Mouse (Mus musculus) common myeloid progenitor, adult 5-6 weeks (primary cell): ENCODE data around the gene Sema3e. TPM values are rescaled to one million over a fixed set of nuclear protein-coding genes. Genes with fewer than 3 reads are reported as not detected.

Experiments used
- ATAC-seq: replicated peaks from 2 replicates; pipeline ENCODE4 v1.8.0; 2016; ENCODE audit warnings: low read depth, mild to moderate bottlenecking, moderate TSS enrichment, inconsistent platforms; ENCODE audit not compliant: poor library complexity, severe bottlenecking
- total RNA-seq: library from RNA; stranded (forward); fragments of 200-1000, 187-1606 nt; gene quantifications from 2 replicates; pipeline ENCODE4 v1.2.3, GENCODE M21; 2017

Gene Sema3e
- total RNA-seq, 1 experiment from 2014 or later: not detected

DNA sequence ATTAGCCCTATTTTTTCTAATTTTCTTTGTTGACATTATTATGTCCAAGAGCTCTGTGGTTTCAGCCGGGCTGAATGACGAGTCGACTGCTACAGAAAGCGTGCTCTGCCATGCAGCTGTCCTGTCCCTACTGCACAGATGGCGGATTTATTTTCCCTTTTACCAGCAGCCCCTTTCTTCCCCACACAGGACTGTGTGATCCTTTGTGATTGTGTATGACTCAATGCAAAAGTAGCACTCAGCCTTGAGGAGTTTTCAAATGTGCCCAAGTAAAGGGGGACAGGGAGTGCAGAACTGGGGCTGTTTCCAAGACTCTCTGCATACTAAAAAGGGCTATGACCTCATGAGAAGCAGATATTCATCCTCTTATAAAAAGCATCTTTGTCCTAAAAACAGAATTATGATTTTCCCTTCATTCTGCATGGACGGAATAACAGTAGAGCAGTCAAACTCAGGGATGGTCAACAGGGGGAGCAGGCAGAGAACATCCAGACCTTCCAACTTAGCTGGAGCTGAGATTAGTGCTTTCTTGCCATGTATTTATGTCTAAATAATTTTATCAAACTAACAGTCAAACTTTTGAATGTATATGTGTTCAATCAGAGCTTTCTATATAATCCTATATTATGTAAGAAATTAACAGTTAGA, 170.2 kb downstream of the Sema3e start:
- ATAC-seq: no peak

DNA sequence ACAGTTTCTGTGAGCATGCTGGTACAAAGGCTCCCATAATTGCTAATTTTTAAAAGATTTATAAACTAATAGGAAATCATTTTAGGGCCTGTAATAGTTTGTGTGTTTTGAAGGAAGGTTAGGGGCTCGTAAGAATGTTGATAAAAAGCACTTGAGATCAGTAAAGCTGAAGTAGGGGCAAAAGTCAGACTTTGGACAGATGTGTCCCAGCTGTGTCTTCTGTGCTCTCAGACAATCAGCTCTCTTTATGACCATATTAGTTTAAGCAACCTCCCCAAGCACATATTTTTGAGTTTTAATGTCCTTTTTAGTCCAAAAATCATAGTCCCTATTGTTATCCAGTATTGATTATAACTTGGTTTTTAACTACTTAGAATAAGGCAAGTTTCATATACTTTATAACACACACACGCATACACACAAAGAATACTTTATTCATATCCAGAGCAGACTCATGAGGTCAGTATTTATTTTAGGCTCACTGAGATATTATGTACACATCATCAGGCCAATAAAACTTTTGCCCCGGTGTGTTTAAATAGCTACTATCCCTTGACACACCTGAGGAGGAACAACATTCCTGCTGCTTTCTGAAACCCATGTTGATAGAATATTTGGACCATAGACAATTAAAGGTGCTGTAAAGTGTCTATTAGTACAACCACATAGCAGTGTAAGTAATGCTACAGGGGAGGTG, 173.4 kb downstream of the Sema3e start:
- ATAC-seq: no peak

DNA sequence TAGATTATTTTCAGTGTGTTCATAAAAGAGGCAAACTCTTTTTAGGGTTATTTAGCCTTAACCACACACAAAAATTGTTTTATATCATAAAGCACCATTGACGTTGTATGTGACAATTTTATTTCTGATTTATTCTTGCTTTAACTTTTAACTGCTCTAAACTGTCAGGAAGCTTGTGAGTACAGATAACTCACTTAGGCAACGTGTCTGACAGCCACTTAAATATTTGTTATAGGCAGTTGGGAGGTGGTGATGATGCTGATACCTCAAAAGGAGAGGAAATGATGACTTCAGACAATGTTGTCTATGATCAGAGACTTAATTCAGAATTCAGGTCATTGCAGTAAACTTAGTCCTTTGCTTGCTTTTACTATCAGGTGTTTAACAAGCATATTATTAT, 181.7 kb downstream of the Sema3e start:
- ATAC-seq: no peak

DNA sequence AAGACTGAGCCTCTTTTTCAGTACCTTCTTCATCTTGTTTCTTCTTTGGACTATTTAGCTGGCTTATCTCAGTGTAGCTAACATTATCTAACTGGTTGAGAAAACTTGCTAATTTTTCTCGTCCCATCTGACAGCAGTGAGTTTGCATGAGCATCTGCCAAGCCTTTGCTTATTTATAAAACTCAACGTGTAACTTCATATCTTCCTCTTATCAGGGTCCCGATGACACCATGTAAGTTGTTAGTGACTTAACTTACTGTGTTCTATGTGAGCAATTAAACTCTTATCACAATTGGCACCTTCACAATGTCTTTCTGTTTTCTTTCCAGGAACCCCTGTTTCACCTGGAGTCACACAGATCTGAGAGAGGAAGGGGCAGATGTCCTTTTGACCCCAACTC, 184.9 kb downstream of the Sema3e start:
- ATAC-seq: no peak

DNA sequence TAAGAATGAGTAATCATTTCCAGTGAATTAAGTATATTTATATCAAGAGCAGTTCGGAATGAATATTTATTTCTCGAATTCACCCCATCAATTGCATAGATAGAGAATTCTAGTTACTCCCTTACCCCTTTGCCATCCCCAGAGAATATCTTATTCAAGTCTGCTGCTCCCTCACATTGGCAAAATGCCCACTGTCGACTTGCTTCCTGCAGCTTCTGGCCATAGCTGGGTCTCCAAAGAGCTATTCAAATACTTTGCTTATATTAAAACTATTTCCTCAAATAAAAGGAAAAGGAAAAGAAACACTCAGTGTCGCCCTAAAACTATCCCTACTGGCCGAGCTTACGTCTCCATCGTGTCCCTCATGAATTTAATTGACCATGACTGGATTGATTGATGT, 191.1 kb downstream of the Sema3e start:
- ATAC-seq: no peak

DNA sequence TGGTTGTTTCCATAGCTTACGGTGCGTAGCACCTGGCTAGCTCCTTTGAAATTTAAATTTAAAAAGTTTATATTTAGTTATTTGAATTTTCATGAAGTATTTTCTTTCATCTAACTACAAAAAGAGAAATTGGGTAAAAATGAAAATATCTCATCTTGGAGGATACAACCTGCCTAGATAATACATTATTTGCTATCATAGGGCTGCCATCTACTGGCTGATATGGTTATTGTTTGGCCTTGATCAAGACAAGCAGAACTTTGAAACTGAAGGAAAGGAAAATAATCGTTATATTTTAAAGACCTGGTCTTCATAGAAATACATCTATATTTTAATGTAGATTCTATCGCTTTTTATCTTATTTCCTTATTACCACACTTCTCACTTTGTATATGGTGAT, 193.6 kb downstream of the Sema3e start:
- ATAC-seq: no peak

DNA sequence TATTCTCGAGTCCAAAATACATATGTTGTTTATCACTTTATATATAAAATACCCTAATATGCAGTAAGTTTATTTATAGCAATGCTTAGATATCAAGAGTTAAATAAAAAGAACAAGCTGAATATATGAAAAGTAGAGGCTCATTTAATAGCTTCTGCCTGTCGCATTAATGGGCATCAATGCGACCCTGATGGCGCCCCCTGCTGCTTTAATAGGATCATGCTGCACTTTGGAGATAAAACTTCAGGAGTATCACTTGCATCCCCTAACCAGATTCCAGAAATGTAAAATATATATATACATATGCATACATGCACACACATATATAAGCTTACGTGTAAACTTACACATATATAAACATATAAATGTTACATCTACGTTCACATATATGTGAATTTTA, 199.4 kb downstream of the Sema3e start:
- no peak for ATAC-seq

DNA sequence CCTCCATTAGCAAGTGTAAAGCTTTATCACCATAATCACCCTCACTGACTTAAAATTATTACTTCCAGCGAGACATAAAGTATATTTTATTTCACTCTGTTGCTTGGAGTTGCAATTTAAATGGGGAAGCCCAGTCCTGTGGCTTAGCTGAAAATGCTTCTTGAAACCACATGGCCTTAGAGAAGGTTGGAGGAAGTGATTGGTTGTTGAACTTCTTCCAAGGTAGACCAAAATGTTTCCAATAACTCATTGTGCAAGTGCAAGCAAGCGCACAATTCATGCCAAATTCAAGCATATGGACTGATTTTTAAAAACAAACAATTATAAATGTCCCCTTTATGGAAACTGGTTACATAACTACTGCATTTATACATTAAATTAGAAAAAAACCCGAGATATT, 206.0 kb downstream of the Sema3e start:
- no peak for ATAC-seq

DNA sequence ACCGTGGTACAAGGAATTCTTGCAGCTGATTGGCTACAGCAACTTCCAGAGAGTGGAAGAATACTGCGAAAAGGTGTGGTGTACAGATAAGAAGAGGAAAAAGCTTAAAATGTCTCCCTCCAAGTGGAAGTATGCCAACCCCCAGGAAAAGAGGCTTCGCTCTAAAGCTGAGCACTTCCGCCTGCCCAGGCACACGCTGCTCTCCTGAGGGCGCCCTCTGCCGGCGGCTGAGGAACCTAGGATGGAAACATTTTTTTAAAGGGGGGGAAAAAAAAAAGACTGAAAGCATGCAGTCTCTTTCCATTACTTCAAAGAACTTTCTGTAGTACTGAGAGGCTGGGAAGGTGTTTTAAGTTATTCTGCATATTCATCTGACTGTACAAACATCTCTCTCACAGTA, 227.5 kb downstream of the Sema3e start:
- peak; percentile 68 for ATAC-seq

DNA sequence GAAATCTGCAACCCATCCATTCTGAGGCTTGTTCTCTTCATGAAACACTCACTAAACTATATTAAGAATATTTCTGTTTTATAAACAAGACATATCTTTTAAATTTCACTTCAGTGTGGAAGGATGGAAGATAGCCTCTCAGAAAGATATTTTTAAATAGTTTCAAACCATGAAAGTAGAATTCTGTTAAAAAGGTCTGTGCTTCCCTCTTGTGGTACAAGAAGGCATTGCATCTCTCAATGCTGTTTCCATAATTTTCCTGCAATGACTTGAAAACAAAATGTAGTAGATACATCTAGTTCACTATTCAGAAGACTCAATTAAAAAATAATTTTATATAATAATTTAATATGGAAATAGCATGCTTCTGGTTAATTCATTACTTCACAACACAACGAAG, 228.3 kb downstream of the Sema3e start:
- peak; percentile 66 for ATAC-seq

DNA sequence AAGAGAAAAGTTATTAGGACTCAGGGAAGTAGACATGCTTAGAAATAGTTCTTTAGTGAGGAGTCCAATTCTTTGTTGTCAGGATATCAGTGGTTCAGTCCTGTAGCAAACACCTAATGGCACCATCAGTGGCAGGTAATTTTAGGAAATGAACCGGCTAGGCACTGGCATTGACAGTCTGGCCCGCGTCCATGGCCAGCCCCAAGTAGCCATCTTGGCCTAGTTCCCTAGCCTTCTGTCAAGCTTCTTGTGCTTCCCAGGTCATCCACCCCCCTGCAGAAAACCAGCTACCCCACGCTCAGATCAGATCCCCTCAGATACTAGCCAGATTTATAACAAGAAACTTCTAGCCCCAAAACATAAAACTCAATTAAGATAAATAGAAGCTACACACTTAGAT, 235.1 kb downstream of the Sema3e start:
- no peak for ATAC-seq

DNA sequence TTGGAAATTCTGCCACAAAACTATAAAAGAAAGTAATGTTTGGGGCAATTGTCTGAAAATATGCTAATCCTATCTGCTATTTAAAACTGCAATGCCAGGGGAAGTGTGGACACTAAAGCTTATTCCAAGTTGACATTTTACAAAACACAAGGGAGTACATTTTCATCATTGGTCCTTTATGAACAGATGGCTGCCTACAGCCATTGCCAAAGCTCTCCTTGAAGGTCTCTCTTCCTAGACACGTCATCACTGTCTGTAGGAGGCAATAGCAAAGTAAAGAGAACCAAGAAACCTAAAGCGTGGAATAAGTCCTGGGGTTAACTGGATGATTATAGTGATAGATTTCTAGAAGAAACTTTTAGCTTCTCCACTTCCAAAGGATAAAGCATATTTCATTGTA, 242.3 kb downstream of the Sema3e start:
- ATAC-seq: no peak

Other genes with a start within 250 kb of the Sema3e start
- gene Speer3, start 233.7 kb upstream of the Sema3e start, total RNA-seq: not detected in 2 replicates